8 mouse cellular contexts compared by ENCODE assay signal in genomic region chr16:31943980-31944379, GRCm38 (mm10). TPM values are rescaled to one million over a fixed set of nuclear protein-coding genes. Genes with fewer than 3 reads are reported as not detected.
DNase-seq lines count a peak whose midpoint lies in the region; ATAC-seq and TF ChIP-seq lines count a peak whose summit lies in the region.

No protein-coding gene starts in this region.

- 0 out of 2 replicates have a peak, but pooled peaks cover 3% of the 10 kb centered on the region for H3K4me1 ChIP-seq in intestine, postnatal 0 days (replicated peaks; ENCODE audit: control insufficient read depth, insufficient read depth, low read length)
- H3K4me1 ChIP-seq in limb, embryonic 14.5 days (ENCODE audit: control insufficient read depth, insufficient read depth, low read length): peaks cover 10% of the 10 kb centered on the region
- peaks cover 12% of the 10 kb centered on the region for H3K4me1 ChIP-seq in neural tube, embryonic 11.5 days (ENCODE audit: control insufficient read depth, insufficient read depth, low read length)
- H3K4me1 ChIP-seq in stomach, embryonic 14.5 days (ENCODE audit: control insufficient read depth, insufficient read depth, low read length): peaks cover 12% of the 10 kb centered on the region

- H3K4me3 ChIP-seq in intestine, postnatal 0 days (ENCODE audit: low read depth, low read length): no peak overlapping the region
- H3K4me3 ChIP-seq in limb, embryonic 14.5 days (replicated peaks; ENCODE audit: low read length): no peak overlapping the region
- H3K4me3 ChIP-seq in neural tube, embryonic 11.5 days (ENCODE audit: low read depth, low read length): no peak overlapping the region
- H3K4me3 ChIP-seq in stomach, embryonic 14.5 days (ENCODE audit: low read depth, low read length): no peak overlapping the region

- no peaks in the 10 kb centered on the region for H3K27me3 ChIP-seq in intestine, postnatal 0 days (replicated peaks; ENCODE audit: control insufficient read depth, insufficient read depth, low read length)
- no peaks in the 10 kb centered on the region for H3K27me3 ChIP-seq in limb, embryonic 14.5 days (ENCODE audit: control insufficient read depth, insufficient read depth, low read length)
- H3K27me3 ChIP-seq in neural tube, embryonic 11.5 days (ENCODE audit: control insufficient read depth, insufficient read depth, low read length): no peaks in the 10 kb centered on the region
- no peaks in the 10 kb centered on the region for H3K27me3 ChIP-seq in stomach, embryonic 14.5 days (ENCODE audit: control insufficient read depth, insufficient read depth, low read length)

- 3% methylated on average over 10 of the region's 10 CpGs for WGBS in intestine, postnatal 0 days
- WGBS in limb, embryonic 14.5 days: 3% methylated on average over 10 of the region's 10 CpGs
- WGBS in neural tube, embryonic 11.5 days: 2% methylated on average over 10 of the region's 10 CpGs
- WGBS in stomach, embryonic 14.5 days: 4% methylated on average over 10 of the region's 10 CpGs

- H3K9me3 ChIP-seq in intestine, postnatal 0 days (ENCODE audit: control insufficient read depth): no peaks in the 10 kb centered on the region
- H3K9me3 ChIP-seq in limb, embryonic 14.5 days (ENCODE audit: control insufficient read depth, low read length): no peaks in the 10 kb centered on the region
- H3K9me3 ChIP-seq in neural tube, embryonic 11.5 days (ENCODE audit: control insufficient read depth, low read length): no peaks in the 10 kb centered on the region
- no peaks in the 10 kb centered on the region for H3K9me3 ChIP-seq in stomach, embryonic 14.5 days (ENCODE audit: control insufficient read depth, low read depth, low read length)

- H3K4me2 ChIP-seq in intestine, postnatal 0 days (replicated peaks; ENCODE audit: low read depth): peak overlapping the region; percentile 24; the same call in 1 of the 2 replicates
- peak overlapping the region; percentile 5; the same call in 1 of the 2 replicates for H3K4me2 ChIP-seq in limb, embryonic 14.5 days (replicated peaks; ENCODE audit: low read depth, low read length, severe bottlenecking)
- no peak overlapping the region for H3K4me2 ChIP-seq in neural tube, embryonic 11.5 days (ENCODE audit: low read depth)
- H3K4me2 ChIP-seq in stomach, embryonic 14.5 days (replicated peaks; ENCODE audit: low read depth, low read length): no peak overlapping the region

- TF ChIP-seq CTCF in intestine, postnatal 0 days (IDR thresholded peaks at IDR 0.05; ENCODE audit: low read depth): peak; percentile 92

- H3K9ac ChIP-seq in intestine, postnatal 0 days (ENCODE audit: low read depth, low read length): no peak overlapping the region
- H3K9ac ChIP-seq in limb, embryonic 14.5 days (ENCODE audit: low read depth, low read length, severe bottlenecking): no peak overlapping the region
- no peak overlapping the region for H3K9ac ChIP-seq in neural tube, embryonic 11.5 days (ENCODE audit: low read length)
- H3K9ac ChIP-seq in stomach, embryonic 14.5 days (replicated peaks; ENCODE audit: low read depth, low read length): no peak overlapping the region

- H3K27ac ChIP-seq in intestine, postnatal 0 days (ENCODE audit: low read depth, low read length): no peak overlapping the region
- H3K27ac ChIP-seq in limb, embryonic 14.5 days (replicated peaks; ENCODE audit: low read depth, low read length): no peak overlapping the region
- H3K27ac ChIP-seq in neural tube, embryonic 11.5 days (ENCODE audit: low read depth, low read length): no peak overlapping the region
- no peak overlapping the region for H3K27ac ChIP-seq in stomach, embryonic 14.5 days (ENCODE audit: low read length)

- peak; percentile 52 for ATAC-seq in activated CD4-positive, CD25-positive, alpha-beta regulatory T cell, adult 4 months
- ATAC-seq in intestine, postnatal 0 days: peak; percentile 8; the same call in 1 of the 2 replicates
- peak; percentile 38; the same call in 1 of the 2 replicates for ATAC-seq in limb, embryonic 14.5 days (ENCODE audit: low FRiP score, low read depth)
- peak; percentile 29; the same call in 1 of the 2 replicates for ATAC-seq in neural tube, embryonic 11.5 days (ENCODE audit: insufficient read depth, low FRiP score, low TSS enrichment)
- peak; percentile 19; the same call in 1 of the 2 replicates for ATAC-seq in stomach, embryonic 14.5 days (ENCODE audit: insufficient number of reproducible peaks, insufficient read depth, low FRiP score, low read depth)

- H3K36me3 ChIP-seq in intestine, postnatal 0 days (ENCODE audit: control insufficient read depth, insufficient read depth): 0 out of 2 replicates have a peak, but pooled peaks cover 9% of the 10 kb centered on the region
- no peaks in the 10 kb centered on the region; the same call in 1 of the 2 replicates for H3K36me3 ChIP-seq in limb, embryonic 14.5 days (ENCODE audit: control insufficient read depth, insufficient read depth, low read length)
- no peaks in the 10 kb centered on the region for H3K36me3 ChIP-seq in neural tube, embryonic 11.5 days (ENCODE audit: control insufficient read depth, insufficient read depth, low read length)
- H3K36me3 ChIP-seq in stomach, embryonic 14.5 days (ENCODE audit: control insufficient read depth, insufficient read depth, low read length): peaks cover 4% of the 10 kb centered on the region

- DNase-seq in 3134 (ENCODE audit: extremely low read depth, insufficient read length, low spot score): peak; percentile 41
- DNase-seq in cerebellum, postnatal 4 days (ENCODE audit: low spot score in 2 of 2): peak; percentile 66 to 81
- peak; percentile 83 for DNase-seq in gastrocnemius, postnatal 10 days
- peak; percentile 83 for DNase-seq in limb, embryonic 14.5 days (ENCODE audit: low spot score)
- peak; percentile 83 for DNase-seq in neural tube, embryonic 11.5 days (ENCODE audit: low spot score)

- TF ChIP-seq POLR2A in limb, embryonic 14.5 days (IDR thresholded peaks at IDR 0.05; ENCODE audit: borderline replicate concordance, extremely low read depth, insufficient read depth, insufficient read length): no peak

RNA-seq across cellular contexts. Expression of gene 0610012G03Rik, which starts 4.3 kb away (rescaled TPM):
- 1 to 10 TPM; 5.5 to 7.3 TPM for polyA plus RNA-seq in activated CD4-positive, CD25-positive, alpha-beta regulatory T cell, adult 4 months (2017; shearing (Covaris generic))
- total RNA-seq in gastrocnemius, postnatal 10 days (2021): 10 to 100 TPM; 41.2 to 47.7 TPM
- polyA plus RNA-seq in intestine, postnatal 0 days (2015; fragmentation: Nextera tagmentation; extraction: Ambion mirVana): 203 and 214 TPM in 2 replicates
- polyA plus RNA-seq in limb, embryonic 14.5 days (2012; rRNA removed): 55.4 and 72.1 TPM in 2 replicates
- polyA plus RNA-seq in limb, embryonic 14.5 days (2014; fragmentation: Nextera tagmentation; extraction: Ambion mirVana): 99.4 and 100 TPM in 2 replicates
- 81.0 and 87.9 TPM in 2 replicates for polyA plus RNA-seq in neural tube, embryonic 11.5 days (2014; fragmentation: Nextera tagmentation; extraction: Ambion mirVana)
- polyA plus RNA-seq in stomach, embryonic 14.5 days (2014; fragmentation: Nextera tagmentation; extraction: Ambion mirVana): 91.4 and 97.6 TPM in 2 replicates

RNA-seq across cellular contexts. Expression of gene Ncbp2, which starts 4.3 kb away (rescaled TPM):
- polyA plus RNA-seq in activated CD4-positive, CD25-positive, alpha-beta regulatory T cell, adult 4 months (2017; shearing (Covaris generic)): 10 to 100 TPM; 32.3 to 38.7 TPM
- total RNA-seq in gastrocnemius, postnatal 10 days (2021): 10 to 100 TPM; 18.7 to 23.6 TPM
- polyA plus RNA-seq in intestine, postnatal 0 days (2015; fragmentation: Nextera tagmentation; extraction: Ambion mirVana): 24.7 and 28.4 TPM in 2 replicates
- polyA plus RNA-seq in limb, embryonic 14.5 days (2012; rRNA removed): 60.0 and 124 TPM in 2 replicates
- 104 and 115 TPM in 2 replicates for polyA plus RNA-seq in limb, embryonic 14.5 days (2014; fragmentation: Nextera tagmentation; extraction: Ambion mirVana)
- polyA plus RNA-seq in neural tube, embryonic 11.5 days (2014; fragmentation: Nextera tagmentation; extraction: Ambion mirVana): 139 and 145 TPM in 2 replicates
- 115 and 116 TPM in 2 replicates for polyA plus RNA-seq in stomach, embryonic 14.5 days (2014; fragmentation: Nextera tagmentation; extraction: Ambion mirVana)

RNA-seq across cellular contexts. Expression of gene Pigz, which starts 10.3 kb away (rescaled TPM):
- under 1 TPM; 0.44 to 0.64 TPM for polyA plus RNA-seq in activated CD4-positive, CD25-positive, alpha-beta regulatory T cell, adult 4 months (2017; shearing (Covaris generic))
- total RNA-seq in gastrocnemius, postnatal 10 days (2021): 1 to 10 TPM; 5.9 to 7.5 TPM
- 0.39 and 0.54 TPM in 2 replicates for polyA plus RNA-seq in intestine, postnatal 0 days (2015; fragmentation: Nextera tagmentation; extraction: Ambion mirVana)
- 0.20 and 0.35 TPM in 2 replicates for polyA plus RNA-seq in limb, embryonic 14.5 days (2012; rRNA removed)
- 0.32 and 0.50 TPM in 2 replicates for polyA plus RNA-seq in limb, embryonic 14.5 days (2014; fragmentation: Nextera tagmentation; extraction: Ambion mirVana)
- polyA plus RNA-seq in neural tube, embryonic 11.5 days (2014; fragmentation: Nextera tagmentation; extraction: Ambion mirVana): 1.2 and 1.4 TPM in 2 replicates
- polyA plus RNA-seq in stomach, embryonic 14.5 days (2014; fragmentation: Nextera tagmentation; extraction: Ambion mirVana): 0.63 and 0.68 TPM in 2 replicates

RNA-seq across cellular contexts. Expression of gene Senp5, which starts 59.1 kb away (rescaled TPM):
- polyA plus RNA-seq in activated CD4-positive, CD25-positive, alpha-beta regulatory T cell, adult 4 months (2017; shearing (Covaris generic)): 1 to 10 TPM; 9.4 to 9.5 TPM
- total RNA-seq in gastrocnemius, postnatal 10 days (2021): 10 to 100 TPM; 13.8 to 17.0 TPM
- 5.0 and 5.2 TPM in 2 replicates for polyA plus RNA-seq in intestine, postnatal 0 days (2015; fragmentation: Nextera tagmentation; extraction: Ambion mirVana)
- polyA plus RNA-seq in limb, embryonic 14.5 days (2012; rRNA removed): 17.2 and 18.6 TPM in 2 replicates
- polyA plus RNA-seq in limb, embryonic 14.5 days (2014; fragmentation: Nextera tagmentation; extraction: Ambion mirVana): 8.9 and 9.9 TPM in 2 replicates
- polyA plus RNA-seq in neural tube, embryonic 11.5 days (2014; fragmentation: Nextera tagmentation; extraction: Ambion mirVana): 11.5 and 13.2 TPM in 2 replicates
- 10.8 and 11.5 TPM in 2 replicates for polyA plus RNA-seq in stomach, embryonic 14.5 days (2014; fragmentation: Nextera tagmentation; extraction: Ambion mirVana)

Comparison
In these comparisons a context has a peak if more than half of its experiments do, and no peak if none do; other contexts are left out.
1. H3K4me2 ChIP-seq: peak in intestine, postnatal 0 days (single experiment) and limb, embryonic 14.5 days (single experiment); none in neural tube, embryonic 11.5 days (single experiment) and stomach, embryonic 14.5 days (single experiment).
2. Peak in every context shown above with its lines, with median percentiles within 50 percentile points of each other: DNase-seq and ATAC-seq.